ENCODE assay signal across 14 mouse cellular contexts in genomic region chr16:79449732-79450131, GRCm38 (mm10).
DNase-seq lines count a peak whose midpoint lies in the region; ATAC-seq and TF ChIP-seq lines count a peak whose summit lies in the region.
"Had no signal": no experiment of that assay in that cellular context is flagged by ENCODE, and none has a peak within 500 bp of the region (broad histone marks: within the 10 kb centered on the region; RNA-seq: fewer than 3 reads in every experiment).

No protein-coding gene starts in this region.

- no peak for TF ChIP-seq POLR2A in cerebellum, adult 2 months (IDR thresholded peaks at IDR 0.05; ENCODE audit: borderline replicate concordance, insufficient read depth, low read length)

- DNase-seq in midbrain, embryonic 11.5 days (ENCODE audit: low spot score, missing footprints), result no peak
- peak; percentile 71 to 92 for DNase-seq in cerebellum, adult 2 months
- DNase-seq in embryo, embryonic 9.5 days (ENCODE audit: extremely low spot score), result peak; percentile 6
- peak; percentile 61 for DNase-seq in mesoderm, embryonic 11.5 days (ENCODE audit: low read depth, low spot score)
- no peak for DNase-seq in adrenal gland, postnatal 36 days
- no peak for DNase-seq in liver, embryonic 11.5 days (ENCODE audit: low spot score)
- DNase-seq: adrenal gland, postnatal 25 days; thymus, postnatal 25 days had no signal

- ATAC-seq in midbrain, embryonic 11.5 days (ENCODE audit: low FRiP score), result 0 out of 2 replicates have a peak, but pooled peaks have one; percentile 40
- ATAC-seq in midbrain, embryonic 15.5 days (replicated peaks), result no peak
- ATAC-seq in liver, embryonic 11.5 days (replicated peaks; ENCODE audit: low FRiP score), result no peak
- no peak; the same call in 1 of the 2 replicates for ATAC-seq in kidney, embryonic 15.5 days (replicated peaks; ENCODE audit: low FRiP score)
- ATAC-seq: CD4-positive, CD25-positive, alpha-beta regulatory T cell, adult 4 months; Patski had no signal

- H3K4me1 ChIP-seq in midbrain, embryonic 11.5 days (ENCODE audit: control insufficient read depth, insufficient read depth, low read length), result no peaks in the 10 kb centered on the region
- H3K4me1 ChIP-seq in midbrain, embryonic 15.5 days, result no peaks in the 10 kb centered on the region
- peaks cover 6% of the 10 kb centered on the region; the same call in 1 of the 2 replicates for H3K4me1 ChIP-seq in cerebellum, adult 2 months (ENCODE audit: control insufficient read depth, insufficient read depth, low read length)
- no peaks in the 10 kb centered on the region for H3K4me1 ChIP-seq in liver, embryonic 11.5 days (replicated peaks; ENCODE audit: control insufficient read depth, insufficient read depth, low read length)
- H3K4me1 ChIP-seq in kidney, embryonic 15.5 days, result no peaks in the 10 kb centered on the region
- H3K4me1 ChIP-seq: embryonic facial prominence, embryonic 13.5 days; limb, embryonic 13.5 days had no signal

- TF ChIP-seq CTCF in cerebellum, adult 2 months (IDR thresholded peaks at IDR 0.05; ENCODE audit: borderline replicate concordance, insufficient read depth, low read depth, low read length), result no peak

- no peaks in the 10 kb centered on the region for H3K27me3 ChIP-seq in midbrain, embryonic 11.5 days (ENCODE audit: control insufficient read depth, insufficient read depth, low read length)
- no peaks in the 10 kb centered on the region for H3K27me3 ChIP-seq in midbrain, embryonic 15.5 days (replicated peaks)
- no peaks in the 10 kb centered on the region; the same call in 1 of the 2 replicates for H3K27me3 ChIP-seq in cerebellum, adult 2 months (ENCODE audit: control insufficient read depth, insufficient read depth, low read length)
- H3K27me3 ChIP-seq in liver, embryonic 11.5 days (replicated peaks; ENCODE audit: control insufficient read depth, insufficient read depth, low read length), result no peaks in the 10 kb centered on the region
- H3K27me3 ChIP-seq in kidney, embryonic 15.5 days, result no peaks in the 10 kb centered on the region
- H3K27me3 ChIP-seq: embryonic facial prominence, embryonic 13.5 days; limb, embryonic 13.5 days; Patski had no signal

- H3K9me3 ChIP-seq in midbrain, embryonic 11.5 days (ENCODE audit: control insufficient read depth, low read length), result no peaks in the 10 kb centered on the region
- H3K9me3 ChIP-seq in midbrain, embryonic 15.5 days, result no peaks in the 10 kb centered on the region
- H3K9me3 ChIP-seq in liver, embryonic 11.5 days (ENCODE audit: control insufficient read depth, low read length), result no peaks in the 10 kb centered on the region
- H3K9me3 ChIP-seq in kidney, embryonic 15.5 days (replicated peaks), result no peaks in the 10 kb centered on the region
- H3K9me3 ChIP-seq: embryonic facial prominence, embryonic 13.5 days; limb, embryonic 13.5 days had no signal

- no peak overlapping the region for H3K4me3 ChIP-seq in midbrain, embryonic 11.5 days (ENCODE audit: low read depth, low read length)
- H3K4me3 ChIP-seq in midbrain, embryonic 15.5 days, result no peak overlapping the region
- H3K4me3 ChIP-seq in cerebellum, adult 2 months (replicated peaks; ENCODE audit: insufficient read depth, low read depth, low read length), result no peak overlapping the region
- H3K4me3 ChIP-seq in liver, embryonic 11.5 days (ENCODE audit: low read depth, low read length), result no peak overlapping the region
- no peak overlapping the region for H3K4me3 ChIP-seq in kidney, embryonic 15.5 days (replicated peaks)
- H3K4me3 ChIP-seq: embryonic facial prominence, embryonic 13.5 days; limb, embryonic 13.5 days had no signal

- WGBS in midbrain, embryonic 11.5 days, result 43% methylated on average over 1 of the region's 1 CpGs
- 33% methylated on average over 1 of the region's 1 CpGs for WGBS in midbrain, embryonic 15.5 days
- WGBS in cerebellum, adult 2 months, result 4% methylated on average over 1 of the region's 1 CpGs
- WGBS in liver, embryonic 11.5 days, result 34% methylated on average over 1 of the region's 1 CpGs
- 2% methylated on average over 1 of the region's 1 CpGs for WGBS in kidney, embryonic 15.5 days

- no peak overlapping the region for H3K4me2 ChIP-seq in midbrain, embryonic 11.5 days
- no peak overlapping the region for H3K4me2 ChIP-seq in midbrain, embryonic 15.5 days
- no peak overlapping the region for H3K4me2 ChIP-seq in liver, embryonic 11.5 days
- no peak overlapping the region for H3K4me2 ChIP-seq in kidney, embryonic 15.5 days
- H3K4me2 ChIP-seq: embryonic facial prominence, embryonic 13.5 days; limb, embryonic 13.5 days had no signal

- H3K36me3 ChIP-seq in midbrain, embryonic 11.5 days (ENCODE audit: control insufficient read depth, insufficient read depth, low read length), result no peaks in the 10 kb centered on the region
- H3K36me3 ChIP-seq in midbrain, embryonic 15.5 days (replicated peaks), result no peaks in the 10 kb centered on the region
- no peaks in the 10 kb centered on the region for H3K36me3 ChIP-seq in liver, embryonic 11.5 days (ENCODE audit: control insufficient read depth, insufficient read depth, low read length)
- H3K36me3 ChIP-seq in kidney, embryonic 15.5 days, result no peaks in the 10 kb centered on the region
- H3K36me3 ChIP-seq: embryonic facial prominence, embryonic 13.5 days; limb, embryonic 13.5 days had no signal

- H3K9ac ChIP-seq in midbrain, embryonic 11.5 days (ENCODE audit: low read length), result no peak overlapping the region
- no peak overlapping the region for H3K9ac ChIP-seq in midbrain, embryonic 15.5 days
- H3K9ac ChIP-seq in liver, embryonic 11.5 days (ENCODE audit: low read depth, low read length), result no peak overlapping the region
- H3K9ac ChIP-seq in kidney, embryonic 15.5 days, result no peak overlapping the region
- H3K9ac ChIP-seq: embryonic facial prominence, embryonic 13.5 days; limb, embryonic 13.5 days had no signal

- H3K27ac ChIP-seq in midbrain, embryonic 11.5 days (ENCODE audit: low read depth, low read length), result no peak overlapping the region
- H3K27ac ChIP-seq in midbrain, embryonic 15.5 days, result no peak overlapping the region
- H3K27ac ChIP-seq in cerebellum, adult 2 months (ENCODE audit: insufficient read depth, low read length), result no peak overlapping the region
- no peak overlapping the region for H3K27ac ChIP-seq in liver, embryonic 11.5 days (ENCODE audit: low read depth, low read length)
- H3K27ac ChIP-seq in kidney, embryonic 15.5 days, result no peak overlapping the region
- H3K27ac ChIP-seq: embryonic facial prominence, embryonic 13.5 days; limb, embryonic 13.5 days had no signal

Comparison
In these comparisons a context has a peak if more than half of its experiments do, and no peak if none do; other contexts are left out.
1. DNase-seq: peak in cerebellum, adult 2 months (2 of 2), embryo, embryonic 9.5 days (single experiment) and mesoderm, embryonic 11.5 days (single experiment); none in midbrain, embryonic 11.5 days (single experiment), adrenal gland, postnatal 36 days (0 of 2) and liver, embryonic 11.5 days (single experiment).